ENCODE assay signal across 10 mouse cellular contexts in the genomic region with DNA sequence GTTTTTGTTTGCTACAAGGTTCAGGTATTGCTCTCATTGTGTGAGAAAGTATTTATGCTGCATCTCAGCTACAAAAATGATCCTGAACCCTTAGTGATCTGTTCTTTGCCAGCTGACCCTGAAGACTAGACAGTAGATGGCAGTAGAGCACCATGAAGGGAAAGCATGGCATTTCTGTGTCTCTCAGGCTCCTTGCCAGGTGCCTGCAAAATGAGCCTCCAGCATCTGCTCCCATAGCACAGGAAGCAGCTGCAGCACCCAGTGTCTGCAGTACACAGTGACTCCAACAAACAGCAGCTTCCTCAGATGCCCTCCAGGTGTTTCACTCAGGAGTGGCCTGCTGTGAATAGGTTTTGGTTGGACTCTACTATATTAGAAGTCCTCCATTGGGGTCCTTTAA. TPM values are rescaled to one million over a fixed set of nuclear protein-coding genes. Genes with fewer than 3 reads are reported as not detected.
DNase-seq lines count a peak whose midpoint lies in the region; TF ChIP-seq lines count a peak whose summit lies in the region.
"Not testable (repeated sequence)": the region's sequence is repeated elsewhere in the genome, so short reads cannot be mapped to it uniquely, and the experiment has no call there.
"Had no signal": no experiment of that assay in that cellular context is flagged by ENCODE, and none has a peak within 500 bp of the region (broad histone marks: within the 10 kb centered on the region; RNA-seq: fewer than 3 reads in every experiment).

No protein-coding gene starts in this region.

- not testable (repeated sequence) for H3K4me3 ChIP-seq in cortical plate, adult 2 months (ENCODE audit: insufficient read depth, low read length); left cerebral cortex, adult 2 months; midbrain, embryonic 10.5 days

- not testable (repeated sequence) for H3K36me3 ChIP-seq in midbrain, embryonic 10.5 days

- peak; percentile 57 for TF ChIP-seq CTCF in cortical plate, adult 2 months (IDR thresholded peaks at IDR 0.05; ENCODE audit: extremely low read depth, insufficient read depth, low read length)
- peak; percentile 67 for TF ChIP-seq CTCF in left cerebral cortex, adult 2 months (IDR thresholded peaks at IDR 0.05)

- not testable (repeated sequence) for H3K9me3 ChIP-seq in midbrain, embryonic 10.5 days (replicated peaks)

- not testable (repeated sequence) for H3K27ac ChIP-seq in cortical plate, adult 2 months (ENCODE audit: insufficient read depth, low read length); left cerebral cortex, adult 2 months; midbrain, embryonic 10.5 days (replicated peaks)

- peak; percentile 80 for DNase-seq in adipocyte (ENCODE audit: low spot score)
- DNase-seq in gastrocnemius, adult 8-10 months (ENCODE audit: low spot score in 2 of 2): peak; percentile 24 to 41
- DNase-seq in kidney, adult 11 months: peak; percentile 40
- DNase-seq in left cerebral cortex, adult 2 months (ENCODE audit: extremely low spot score in 1 of 2, low spot score in 2 of 2): peak; percentile 57 to 63
- peak; percentile 29 for DNase-seq in midbrain, embryonic 10.5 days (ENCODE audit: low spot score)
- peak; percentile 58 for DNase-seq in right cerebral cortex, postnatal 25 days

- not testable (repeated sequence) for H3K27me3 ChIP-seq in midbrain, embryonic 10.5 days (ENCODE audit: low read depth, poor library complexity, severe bottlenecking)

- TF ChIP-seq POLR2A in cortical plate, adult 2 months (IDR thresholded peaks at IDR 0.05; ENCODE audit: extremely low read depth, insufficient read depth, low read length): not testable (repeated sequence)

- H3K4me1 ChIP-seq in cortical plate, adult 2 months (ENCODE audit: control insufficient read depth, insufficient read depth, low read length); midbrain, embryonic 10.5 days: not testable (repeated sequence)

- intact Hi-C loops in left cerebral cortex, adult 2 months (cut with DNase I): not testable (repeated sequence)

RNA-seq across cellular contexts. Expression of a gene that starts 12.9 kb away (rescaled TPM):
- polyA plus RNA-seq in cortical plate, adult 2 months (2012; rRNA removed): not detected in 2 replicates
- total RNA-seq in gastrocnemius, adult 8-10 months (2022): not detected
- total RNA-seq in left cerebral cortex, adult 2 months (2021): not detected
- not detected in 2 replicates for polyA plus RNA-seq in midbrain, embryonic 10.5 days (2016; fragmentation: Nextera tagmentation; extraction: Ambion mirVana)
- polyA plus RNA-seq: embryonic facial prominence, embryonic 13.5 days; intestine, embryonic 15.5 days; myocyte had no signal

RNA-seq across cellular contexts. Expression of a gene that starts 29.4 kb away (rescaled TPM):
- polyA plus RNA-seq in cortical plate, adult 2 months (2012; rRNA removed): not detected in 2 replicates
- not detected for total RNA-seq in gastrocnemius, adult 8-10 months (2022)
- total RNA-seq in left cerebral cortex, adult 2 months (2021): not detected
- not detected in 2 replicates for polyA plus RNA-seq in midbrain, embryonic 10.5 days (2016; fragmentation: Nextera tagmentation; extraction: Ambion mirVana)
- polyA plus RNA-seq: embryonic facial prominence, embryonic 13.5 days; intestine, embryonic 15.5 days had no signal

Comparison
In these comparisons a context has a peak if more than half of its experiments do, and no peak if none do; other contexts are left out.
1. DNase-seq: peak in every context shown above with its lines; median percentile 80 in adipocyte; 60 in left cerebral cortex, adult 2 months; 58 in right cerebral cortex, postnatal 25 days; 40 in kidney, adult 11 months; 32 in gastrocnemius, adult 8-10 months; 29 in midbrain, embryonic 10.5 days.